Mouse (Mus musculus): ENCODE data around the gene Mettl26. TPM values are rescaled to one million over a fixed set of nuclear protein-coding genes. Genes with fewer than 3 reads are reported as not detected.

The Mettl26 gene
- total RNA-seq, 2 experiments from 2014 or later, result 9.3 to 37.6 TPM

DNA sequence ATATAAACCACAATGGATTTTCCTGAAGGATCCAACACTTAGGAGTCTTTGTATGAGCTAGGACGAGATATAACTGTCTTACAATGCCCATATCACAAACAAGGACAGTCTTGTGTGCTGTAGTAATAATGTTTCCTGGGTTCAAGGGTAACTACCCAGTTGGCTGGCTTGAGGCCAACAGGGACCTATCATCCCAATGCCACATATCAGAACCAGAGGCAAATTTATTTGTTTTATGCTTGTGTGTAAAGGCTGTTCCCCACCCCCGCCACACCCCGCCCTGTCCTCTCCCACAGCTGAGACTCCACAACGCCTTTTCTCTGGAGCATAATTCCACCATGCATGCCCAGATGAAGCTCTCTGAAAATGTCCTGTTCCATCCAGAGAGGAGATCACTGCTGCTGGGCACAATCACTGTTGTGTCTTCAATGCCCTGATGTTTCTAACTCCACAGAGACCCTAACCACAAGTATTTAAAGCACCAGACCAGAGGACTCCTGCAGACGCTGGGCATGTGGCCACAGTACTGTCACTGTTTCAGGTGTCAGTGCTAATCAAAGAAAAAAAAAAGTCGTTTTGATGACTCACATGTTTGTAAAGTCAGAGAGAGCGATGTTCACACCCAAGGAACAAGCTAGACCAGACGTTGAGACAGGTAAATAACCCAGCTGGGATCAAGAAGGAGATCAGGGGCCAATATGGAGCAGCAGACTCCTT lies 42.2 kb downstream of the Mettl26 start:
- no peak for ATAC-seq (replicated peaks; ENCODE audit: low FRiP score, low TSS enrichment, poor library complexity, severe bottlenecking)

DNA sequence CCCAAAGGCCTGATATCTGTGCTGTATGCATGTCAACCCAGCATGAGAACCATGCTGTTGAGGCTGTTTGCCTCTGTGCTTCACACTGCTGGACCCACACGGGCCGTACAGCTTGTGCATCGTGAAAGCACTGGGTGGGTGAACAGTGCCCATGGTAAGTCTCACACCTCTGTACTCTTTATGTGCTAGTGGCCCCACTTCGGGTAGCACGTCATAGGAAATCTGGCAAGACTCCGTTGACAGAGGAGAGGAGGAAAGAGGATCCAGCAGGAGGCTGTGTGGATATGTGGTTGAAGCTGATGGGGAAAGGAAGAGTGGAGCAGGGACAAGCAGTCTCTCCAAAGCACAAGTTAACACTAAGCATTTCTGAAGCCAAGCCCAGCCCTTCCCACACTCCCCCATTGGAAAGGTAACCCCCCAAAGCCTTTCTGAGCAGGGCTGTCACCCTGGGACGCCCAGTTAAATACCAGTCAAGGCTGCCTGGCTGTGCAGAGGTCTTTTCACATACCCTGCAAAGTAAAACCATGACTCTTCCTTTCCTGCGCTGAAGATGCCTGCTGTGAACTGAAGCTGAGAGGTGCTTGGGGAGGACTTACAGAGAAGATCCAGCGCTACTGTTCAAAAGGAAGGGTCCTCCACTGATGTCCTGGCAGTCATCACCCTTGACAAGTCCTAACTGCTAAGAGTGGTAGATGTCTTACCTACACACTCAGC lies 43.3 kb downstream of the Mettl26 start:
- ATAC-seq (replicated peaks; ENCODE audit: low FRiP score, low TSS enrichment, poor library complexity, severe bottlenecking), result no peak

DNA sequence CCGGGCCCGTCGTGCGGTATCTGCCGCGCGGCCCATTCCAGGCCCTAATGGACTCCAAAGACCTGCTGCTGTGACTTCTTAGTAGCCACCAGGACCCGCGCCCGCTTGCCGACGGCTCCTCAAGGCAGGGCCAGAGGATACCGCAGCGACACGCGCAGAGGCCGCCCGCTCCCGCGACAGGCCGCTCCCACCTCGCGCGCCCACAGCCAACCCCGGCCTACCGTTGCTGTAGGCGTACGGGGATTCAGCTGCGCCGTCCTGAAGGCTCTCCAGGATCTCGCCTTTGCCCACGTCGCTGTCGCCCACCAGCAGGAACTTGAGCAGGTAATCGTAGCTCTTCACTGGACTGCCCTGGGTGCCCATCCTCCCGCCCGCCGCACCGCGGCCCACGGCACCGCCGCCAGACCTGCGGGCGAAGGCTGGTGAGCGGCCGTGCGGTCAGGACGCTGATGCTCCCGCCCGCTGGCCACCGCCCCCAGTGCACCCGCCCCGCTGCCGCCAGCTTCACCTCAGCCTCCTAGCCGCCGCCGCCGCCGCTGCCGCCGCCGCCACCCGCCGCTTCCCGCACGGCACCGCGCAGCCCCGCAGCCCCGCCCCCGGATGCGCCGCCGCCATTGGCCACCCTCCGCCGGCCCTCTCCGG lies 44.4 kb downstream of the Mettl26 start, which contains the start of gene Rab40c:
Gene Rab40c (minus strand): TSS at position 584 of the 642 bp plus-strand sequence.
- no peak for ATAC-seq (replicated peaks; ENCODE audit: low FRiP score, low TSS enrichment, poor library complexity, severe bottlenecking)

DNA sequence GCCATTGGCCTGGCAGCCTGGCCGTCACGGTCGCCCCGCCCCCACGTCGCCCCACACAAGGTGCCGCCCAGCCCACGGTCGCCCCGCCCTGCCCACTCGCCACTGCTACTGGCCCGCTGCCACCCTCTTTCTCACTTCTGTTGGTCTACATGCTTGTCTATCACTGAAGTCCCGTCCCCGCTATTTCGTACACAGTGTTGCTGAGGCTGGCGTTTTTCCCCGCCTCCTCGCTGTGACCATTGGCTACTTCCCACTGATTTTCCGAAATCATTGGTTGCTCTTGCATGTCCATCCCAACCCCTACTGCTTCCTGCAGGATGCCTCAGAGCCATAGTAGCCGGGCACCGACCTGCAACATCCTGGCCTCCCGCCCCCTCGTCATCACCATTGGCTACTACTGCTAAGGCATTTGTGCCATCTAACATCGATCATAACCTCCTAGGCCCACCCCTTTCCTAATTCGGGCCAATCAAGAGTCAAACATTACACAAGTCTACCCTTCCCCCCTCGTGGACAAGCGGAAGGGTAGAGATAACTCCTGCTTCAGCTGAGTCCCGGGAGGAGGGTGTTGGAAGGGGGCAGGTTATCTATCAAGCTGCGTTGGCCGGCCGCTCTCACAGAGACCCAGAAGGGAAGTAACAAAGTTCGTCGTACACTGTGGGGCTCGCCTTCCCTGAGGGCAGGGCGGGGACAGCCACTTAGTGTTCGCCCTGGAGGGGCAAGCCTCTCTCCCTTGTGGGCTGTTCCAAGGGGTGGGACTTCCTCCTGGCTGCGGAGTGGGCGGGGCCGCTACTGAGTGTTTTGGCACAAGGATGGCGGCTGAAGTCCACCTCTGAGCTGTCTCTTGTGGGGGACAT lies 45.1 kb downstream of the Mettl26 start:
- ATAC-seq (replicated peaks; ENCODE audit: low FRiP score, low TSS enrichment, poor library complexity, severe bottlenecking), result peak; percentile 91

DNA sequence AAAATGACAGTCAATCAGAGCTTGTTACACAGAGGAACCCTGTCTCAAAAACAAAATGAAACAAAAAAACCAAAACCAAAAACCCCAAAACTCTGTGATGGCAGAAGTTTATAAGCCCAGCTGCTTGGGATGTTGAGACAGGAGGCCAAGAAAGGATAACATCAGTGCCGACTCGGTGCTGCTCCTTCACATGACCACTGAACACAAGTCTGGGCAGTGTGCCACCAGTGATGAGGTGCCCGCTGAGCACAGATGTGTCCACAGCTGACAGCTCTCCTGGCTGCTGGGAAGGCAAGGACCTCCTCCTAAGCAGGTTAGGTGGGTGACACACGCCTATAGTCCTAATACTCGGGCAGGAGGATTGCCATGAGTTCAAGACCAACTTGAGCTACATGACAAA lies 47.2 kb downstream of the Mettl26 start:
- 0 out of 2 replicates have a peak, but pooled peaks have one; percentile 17 for ATAC-seq (replicated peaks; ENCODE audit: low FRiP score, low TSS enrichment, poor library complexity, severe bottlenecking)

DNA sequence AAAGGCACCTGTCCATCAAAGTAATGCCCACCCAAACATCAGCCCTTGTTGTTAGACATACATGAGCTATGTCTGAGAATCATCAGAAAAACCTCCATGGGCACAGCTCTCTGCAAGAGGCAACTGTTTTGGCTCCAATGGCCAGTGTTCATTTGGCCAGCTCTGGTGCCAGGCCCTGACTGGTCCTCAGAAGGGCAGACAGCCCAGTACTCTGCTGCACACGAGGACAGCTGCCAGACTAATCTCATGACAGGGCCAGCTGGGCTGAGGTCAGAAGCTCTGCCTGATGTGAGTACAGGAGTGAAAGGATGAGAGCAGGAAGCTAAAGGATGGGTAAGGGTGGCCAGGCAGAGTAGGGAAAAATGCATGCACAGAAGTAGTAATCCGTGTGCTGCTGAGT lies 50.5 kb downstream of the Mettl26 start:
- ATAC-seq (replicated peaks; ENCODE audit: low FRiP score, low TSS enrichment, poor library complexity, severe bottlenecking), result no peak

Other genes with a start within 250 kb of the Mettl26 start
Only the 30 nearest of the 31 such genes appear.
- not detected in 2 replicates for gene Gng13, start 157.9 kb upstream of the Mettl26 start, total RNA-seq (2014; fragmentation: Nextera tagmentation)
- not detected in 2 replicates for gene Gng13, start 157.9 kb upstream of the Mettl26 start, total RNA-seq (2017)
- 59.0 and 65.4 TPM in 2 replicates for gene Chtf18, start 147.7 kb upstream of the Mettl26 start, total RNA-seq (2014; fragmentation: Nextera tagmentation)
- 39.0 and 53.3 TPM in 2 replicates for gene Chtf18, start 147.7 kb upstream of the Mettl26 start, total RNA-seq (2017)
- gene Rpusd1, start 147.4 kb upstream of the Mettl26 start, total RNA-seq (2014; fragmentation: Nextera tagmentation), result 14.9 and 17.8 TPM in 2 replicates
- 1.8 and 2.1 TPM in 2 replicates for gene Rpusd1, start 147.4 kb upstream of the Mettl26 start, total RNA-seq (2017)
- not detected in 2 replicates for gene Mslnl, start 139.0 kb upstream of the Mettl26 start, total RNA-seq (2014; fragmentation: Nextera tagmentation)
- gene Mslnl, start 139.0 kb upstream of the Mettl26 start, total RNA-seq (2017), result not detected in 2 replicates
- gene Msln, start 120.7 kb upstream of the Mettl26 start, total RNA-seq (2014; fragmentation: Nextera tagmentation), result not detected in 2 replicates
- not detected in 2 replicates for gene Msln, start 120.7 kb upstream of the Mettl26 start, total RNA-seq (2017)
- gene Narfl, start 101.3 kb upstream of the Mettl26 start, total RNA-seq (2014; fragmentation: Nextera tagmentation), result 20.4 and 29.9 TPM in 2 replicates
- 10.3 and 23.8 TPM in 2 replicates for gene Narfl, start 101.3 kb upstream of the Mettl26 start, total RNA-seq (2017)
- 10.7 and 18.1 TPM in 2 replicates for gene Haghl, start 89.4 kb upstream of the Mettl26 start, total RNA-seq (2014; fragmentation: Nextera tagmentation)
- gene Haghl, start 89.4 kb upstream of the Mettl26 start, total RNA-seq (2017), result 11.8 and 15.7 TPM in 2 replicates
- gene Ccdc78, start 88.5 kb upstream of the Mettl26 start, total RNA-seq (2014; fragmentation: Nextera tagmentation), result 1.2 TPM in 1 of 2 replicates, not detected in the other
- 0.15 TPM in 1 of 2 replicates, not detected in the other for gene Ccdc78, start 88.5 kb upstream of the Mettl26 start, total RNA-seq (2017)
- gene Fam173a, start 82.2 kb upstream of the Mettl26 start, total RNA-seq (2014; fragmentation: Nextera tagmentation), result 62.4 and 172 TPM in 2 replicates
- gene Fam173a, start 82.2 kb upstream of the Mettl26 start, total RNA-seq (2017), result 11.1 and 21.4 TPM in 2 replicates
- 19.1 TPM in 1 of 2 replicates, not detected in the other for gene AC134908.4, start 79.4 kb upstream of the Mettl26 start, total RNA-seq (2014; fragmentation: Nextera tagmentation)
- gene AC134908.4, start 79.4 kb upstream of the Mettl26 start, total RNA-seq (2017), result not detected in 2 replicates
- 20.6 and 22.9 TPM in 2 replicates for gene Metrn, start 77.9 kb upstream of the Mettl26 start, total RNA-seq (2014; fragmentation: Nextera tagmentation)
- gene Metrn, start 77.9 kb upstream of the Mettl26 start, total RNA-seq (2017), result 11.3 and 15.5 TPM in 2 replicates
- 0.26 TPM in 1 of 2 replicates, not detected in the other for gene Fbxl16, start 66.0 kb upstream of the Mettl26 start, total RNA-seq (2014; fragmentation: Nextera tagmentation)
- not detected in 2 replicates for gene Fbxl16, start 66.0 kb upstream of the Mettl26 start, total RNA-seq (2017)
- 16.6 and 33.3 TPM in 2 replicates for gene Wdr24, start 51.4 kb upstream of the Mettl26 start, total RNA-seq (2014; fragmentation: Nextera tagmentation)
- 15.5 and 17.2 TPM in 2 replicates for gene Wdr24, start 51.4 kb upstream of the Mettl26 start, total RNA-seq (2017)
- 20.1 and 31.7 TPM in 2 replicates for gene Jmjd8, start 46.2 kb upstream of the Mettl26 start, total RNA-seq (2014; fragmentation: Nextera tagmentation)
- 19.5 and 21.5 TPM in 2 replicates for gene Jmjd8, start 46.2 kb upstream of the Mettl26 start, total RNA-seq (2017)
- gene Stub1, start 41.7 kb upstream of the Mettl26 start, total RNA-seq (2014; fragmentation: Nextera tagmentation), result 89.4 and 112 TPM in 2 replicates
- gene Stub1, start 41.7 kb upstream of the Mettl26 start, total RNA-seq (2017), result 77.6 and 77.7 TPM in 2 replicates
- 0.50 and 2.0 TPM in 2 replicates for gene Rhbdl1, start 37.8 kb upstream of the Mettl26 start, total RNA-seq (2014; fragmentation: Nextera tagmentation)
- gene Rhbdl1, start 37.8 kb upstream of the Mettl26 start, total RNA-seq (2017), result 0.30 and 0.47 TPM in 2 replicates
- 1.7 and 6.4 TPM in 2 replicates for gene Gm20683, start 33.3 kb upstream of the Mettl26 start, total RNA-seq (2014; fragmentation: Nextera tagmentation)
- gene Gm20683, start 33.3 kb upstream of the Mettl26 start, total RNA-seq (2017), result not detected in 2 replicates
- gene Rhot2, start 30.2 kb upstream of the Mettl26 start, total RNA-seq (2014; fragmentation: Nextera tagmentation), result 51.2 and 54.8 TPM in 2 replicates
- 21.3 and 27.4 TPM in 2 replicates for gene Rhot2, start 30.2 kb upstream of the Mettl26 start, total RNA-seq (2017)
- gene Wdr90, start 13.6 kb upstream of the Mettl26 start, total RNA-seq (2014; fragmentation: Nextera tagmentation), result 43.3 and 47.4 TPM in 2 replicates
- 4.6 and 10.0 TPM in 2 replicates for gene Wdr90, start 13.6 kb upstream of the Mettl26 start, total RNA-seq (2017)
- gene Mcrip2, start 6.3 kb upstream of the Mettl26 start, total RNA-seq (2014; fragmentation: Nextera tagmentation), result 87.4 and 109 TPM in 2 replicates
- gene Mcrip2, start 6.3 kb upstream of the Mettl26 start, total RNA-seq (2017), result 35.6 and 40.8 TPM in 2 replicates
- gene Wfikkn1, start 5.8 kb downstream of the Mettl26 start, total RNA-seq (2014; fragmentation: Nextera tagmentation), result 0.87 TPM in 1 of 2 replicates, not detected in the other
- 0.19 and 1.4 TPM in 2 replicates for gene Wfikkn1, start 5.8 kb downstream of the Mettl26 start, total RNA-seq (2017)
- gene Rab40c, start 44.7 kb downstream of the Mettl26 start, total RNA-seq (2014; fragmentation: Nextera tagmentation), result 2.4 and 8.9 TPM in 2 replicates
- 7.9 and 30.2 TPM in 2 replicates for gene Rab40c, start 44.7 kb downstream of the Mettl26 start, total RNA-seq (2017)
- gene Pigq, start 69.9 kb downstream of the Mettl26 start, total RNA-seq (2014; fragmentation: Nextera tagmentation), result 211 and 231 TPM in 2 replicates
- 102 and 156 TPM in 2 replicates for gene Pigq, start 69.9 kb downstream of the Mettl26 start, total RNA-seq (2017)
- not detected in 2 replicates for gene Nhlrc4, start 69.9 kb downstream of the Mettl26 start, total RNA-seq (2014; fragmentation: Nextera tagmentation)
- not detected in 2 replicates for gene Nhlrc4, start 69.9 kb downstream of the Mettl26 start, total RNA-seq (2017)
- not detected in 2 replicates for gene A930017K11Rik, start 77.5 kb downstream of the Mettl26 start, total RNA-seq (2014; fragmentation: Nextera tagmentation)
- 0.05 TPM in 1 of 2 replicates, not detected in the other for gene A930017K11Rik, start 77.5 kb downstream of the Mettl26 start, total RNA-seq (2017)
- 14.8 and 18.4 TPM in 2 replicates for gene Capn15, start 110.7 kb downstream of the Mettl26 start, total RNA-seq (2014; fragmentation: Nextera tagmentation)
- 1.7 and 3.5 TPM in 2 replicates for gene Capn15, start 110.7 kb downstream of the Mettl26 start, total RNA-seq (2017)
- 0.48 and 3.2 TPM in 2 replicates for gene Rab11fip3, start 194.5 kb downstream of the Mettl26 start, total RNA-seq (2014; fragmentation: Nextera tagmentation)
- gene Rab11fip3, start 194.5 kb downstream of the Mettl26 start, total RNA-seq (2017), result 0.33 and 0.65 TPM in 2 replicates
- gene Decr2, start 215.3 kb downstream of the Mettl26 start, total RNA-seq (2014; fragmentation: Nextera tagmentation), result 6.8 and 7.7 TPM in 2 replicates
- gene Decr2, start 215.3 kb downstream of the Mettl26 start, total RNA-seq (2017), result 5.6 and 7.8 TPM in 2 replicates
- gene Nme4, start 220.5 kb downstream of the Mettl26 start, total RNA-seq (2014; fragmentation: Nextera tagmentation), result 103 and 104 TPM in 2 replicates
- gene Nme4, start 220.5 kb downstream of the Mettl26 start, total RNA-seq (2017), result 70.5 and 80.3 TPM in 2 replicates
- gene Tmem8, start 238.2 kb downstream of the Mettl26 start, total RNA-seq (2014; fragmentation: Nextera tagmentation), result 38.1 and 41.1 TPM in 2 replicates
- gene Tmem8, start 238.2 kb downstream of the Mettl26 start, total RNA-seq (2017), result 6.0 and 18.4 TPM in 2 replicates